Mouse (Mus musculus): Measurements from ENCODE around the gene Dhfr. TPM values are rescaled to one million over a fixed set of nuclear protein-coding genes. Genes with fewer than 3 reads are reported as not detected.
A peak's percentile ranks its signal among the peaks of the same experiment; 100 is the strongest.
"Not testable (repeated sequence)": the region's sequence is repeated elsewhere in the genome, so short reads cannot be mapped to it uniquely, and the experiment has no call there.

Gene Dhfr
- polyA plus RNA-seq, 1 experiment = 1.4 TPM

GRCm38 (mm10) chr13:92355272-92355643, 732 bp downstream of the Dhfr start:
- peaks cover 5% of the 10 kb centered on the region for H3K4me1 ChIP-seq (ENCODE audit: control insufficient read depth, insufficient read depth, insufficient read length, low read length)
- H3K27ac ChIP-seq (replicated peaks; ENCODE audit: low read depth, low read length) = no peak overlapping the region
- peak overlapping the region; percentile 92 for H3K4me3 ChIP-seq (ENCODE audit: insufficient read depth, low read depth, low read length)

- Histone ChIP-seq H3K27ac (replicated peaks; ENCODE audit: low read depth, low read length) (no peak overlapping the region), H3K4me1 (ENCODE audit: control insufficient read depth, insufficient read depth, insufficient read length, low read length) (peaks cover 5% of the 10 kb centered on the region), H3K4me3 (ENCODE audit: insufficient read depth, low read depth, low read length) (no peak overlapping the region)
Measured at GRCm38 (mm10) chr13:92356376-92356775, 1.9 kb downstream of the Dhfr start.

GRCm38 (mm10) chr13:92357644-92358043, 3.1 kb downstream of the Dhfr start:
- H3K27ac ChIP-seq (replicated peaks; ENCODE audit: low read depth, low read length) = no peak overlapping the region
- peaks cover 5% of the 10 kb centered on the region for H3K4me1 ChIP-seq (ENCODE audit: control insufficient read depth, insufficient read depth, insufficient read length, low read length)
- no peak overlapping the region for H3K4me3 ChIP-seq (ENCODE audit: insufficient read depth, low read depth, low read length)

- H3K4me1 ChIP-seq (ENCODE audit: control insufficient read depth, insufficient read depth, insufficient read length, low read length) = no peaks in the 10 kb centered on the region
- H3K27ac ChIP-seq (replicated peaks; ENCODE audit: low read depth, low read length) = no peak overlapping the region
- no peak overlapping the region for H3K4me3 ChIP-seq (ENCODE audit: insufficient read depth, low read depth, low read length)
Measured at GRCm38 (mm10) chr13:92361609-92362008, 7.1 kb downstream of the Dhfr start.

- no peak overlapping the region for H3K27ac ChIP-seq (replicated peaks; ENCODE audit: low read depth, low read length)
- H3K4me1 ChIP-seq (ENCODE audit: control insufficient read depth, insufficient read depth, insufficient read length, low read length) = no peaks in the 10 kb centered on the region
- no peak overlapping the region for H3K4me3 ChIP-seq (ENCODE audit: insufficient read depth, low read depth, low read length)
Measured at GRCm38 (mm10) chr13:92365312-92365711, 10.8 kb downstream of the Dhfr start.

GRCm38 (mm10) chr13:92370811-92371210, 16.3 kb downstream of the Dhfr start:
- Histone ChIP-seq H3K4me1 (ENCODE audit: control insufficient read depth, insufficient read depth, insufficient read length, low read length) (no peaks in the 10 kb centered on the region), H3K27ac (replicated peaks; ENCODE audit: low read depth, low read length) (no peak overlapping the region), H3K4me3 (ENCODE audit: insufficient read depth, low read depth, low read length) (no peak overlapping the region)

GRCm38 (mm10) chr13:92371466-92371865, 16.9 kb downstream of the Dhfr start:
- H3K4me1 ChIP-seq (ENCODE audit: control insufficient read depth, insufficient read depth, insufficient read length, low read length); H3K27ac ChIP-seq (replicated peaks; ENCODE audit: low read depth, low read length); H3K4me3 ChIP-seq (ENCODE audit: insufficient read depth, low read depth, low read length): not testable (repeated sequence)

GRCm38 (mm10) chr13:92387367-92387766, 32.8 kb downstream of the Dhfr start:
- no peak overlapping the region for H3K4me3 ChIP-seq (ENCODE audit: insufficient read depth, low read depth, low read length)
- no peak overlapping the region for H3K27ac ChIP-seq (replicated peaks; ENCODE audit: low read depth, low read length)
- H3K4me1 ChIP-seq (ENCODE audit: control insufficient read depth, insufficient read depth, insufficient read length, low read length) = no peaks in the 10 kb centered on the region

GRCm38 (mm10) chr13:92393047-92393661, 38.6 kb downstream of the Dhfr start:
- no peak overlapping the region for H3K27ac ChIP-seq (replicated peaks; ENCODE audit: low read depth, low read length)
- H3K4me1 ChIP-seq (ENCODE audit: control insufficient read depth, insufficient read depth, insufficient read length, low read length) = no peaks in the 10 kb centered on the region
- H3K4me3 ChIP-seq (ENCODE audit: insufficient read depth, low read depth, low read length) = no peak overlapping the region

GRCm38 (mm10) chr13:92398491-92399384, 44.2 kb downstream of the Dhfr start:
- no peaks in the 10 kb centered on the region for H3K4me1 ChIP-seq (ENCODE audit: control insufficient read depth, insufficient read depth, insufficient read length, low read length)
- no peak overlapping the region for H3K27ac ChIP-seq (replicated peaks; ENCODE audit: low read depth, low read length)
- no peak overlapping the region for H3K4me3 ChIP-seq (ENCODE audit: insufficient read depth, low read depth, low read length)

GRCm38 (mm10) chr13:92402063-92402462, 47.5 kb downstream of the Dhfr start:
- H3K4me3 ChIP-seq (ENCODE audit: insufficient read depth, low read depth, low read length) = no peak overlapping the region
- H3K27ac ChIP-seq (replicated peaks; ENCODE audit: low read depth, low read length) = no peak overlapping the region
- no peaks in the 10 kb centered on the region for H3K4me1 ChIP-seq (ENCODE audit: control insufficient read depth, insufficient read depth, insufficient read length, low read length)

- no peaks in the 10 kb centered on the region for H3K4me1 ChIP-seq (ENCODE audit: control insufficient read depth, insufficient read depth, insufficient read length, low read length)
- no peak overlapping the region for H3K27ac ChIP-seq (replicated peaks; ENCODE audit: low read depth, low read length)
- H3K4me3 ChIP-seq (ENCODE audit: insufficient read depth, low read depth, low read length) = no peak overlapping the region
Measured at GRCm38 (mm10) chr13:92403496-92403895, 49.0 kb downstream of the Dhfr start.

- Histone ChIP-seq H3K27ac (replicated peaks; ENCODE audit: low read depth, low read length) (no peak overlapping the region), H3K4me1 (ENCODE audit: control insufficient read depth, insufficient read depth, insufficient read length, low read length) (no peaks in the 10 kb centered on the region), H3K4me3 (ENCODE audit: insufficient read depth, low read depth, low read length) (no peak overlapping the region)
Measured at GRCm38 (mm10) chr13:92410486-92410885, 56.0 kb downstream of the Dhfr start.

GRCm38 (mm10) chr13:92419630-92420029, 65.1 kb downstream of the Dhfr start:
- Histone ChIP-seq H3K4me1 (ENCODE audit: control insufficient read depth, insufficient read depth, insufficient read length, low read length) (no peaks in the 10 kb centered on the region), H3K4me3 (ENCODE audit: insufficient read depth, low read depth, low read length) (no peak overlapping the region), H3K27ac (replicated peaks; ENCODE audit: low read depth, low read length) (no peak overlapping the region)

GRCm38 (mm10) chr13:92423711-92424110, 69.2 kb downstream of the Dhfr start:
- Histone ChIP-seq H3K27ac (replicated peaks; ENCODE audit: low read depth, low read length) (no peak overlapping the region), H3K4me3 (ENCODE audit: insufficient read depth, low read depth, low read length) (no peak overlapping the region), H3K4me1 (ENCODE audit: control insufficient read depth, insufficient read depth, insufficient read length, low read length) (no peaks in the 10 kb centered on the region)

- no peak within 1 kb of the TSS for H3K27ac ChIP-seq (replicated peaks; ENCODE audit: low read depth, low read length)
Measured at GRCm38 (mm10) chr13:92425758-92426264, 71.3 kb downstream of the Dhfr start, which contains the start of gene Ankrd34b. Gene Ankrd34b, plus strand, starts transcription at chr13:92425896.

More at GRCm38 (mm10) chr13:92425758-92426264, 71.3 kb downstream of the Dhfr start, which contains the start of gene Ankrd34b:
- Histone ChIP-seq H3K4me3 (ENCODE audit: insufficient read depth, low read depth, low read length) (peak within 1 kb of the TSS; percentile 32), H3K4me1 (ENCODE audit: control insufficient read depth, insufficient read depth, insufficient read length, low read length) (no peaks in the 10 kb centered on the region)
